Mouse (Mus musculus): ENCODE results near the gene Inpp4a. TPM values are rescaled to one million over a fixed set of nuclear protein-coding genes. Genes with fewer than 3 reads are reported as not detected.

Gene Inpp4a
- polyA plus RNA-seq (2012; rRNA removed) = 15.0 and 20.1 TPM in 2 replicates

GRCm38 (mm10) chr1:37299540-37300491 is at the start of gene Inpp4a:
Gene Inpp4a (plus strand): TSS chr1:37299865.

GRCm38 (mm10) chr1:37429366-37430296 is 130.0 kb downstream of the Inpp4a start, which contains the start of the genes Coa5 and Unc50:
Gene Coa5 (minus strand): TSS chr1:37430103.
Gene Unc50 (plus strand): TSS chr1:37430139.

Other genes with a start within 250 kb of the Inpp4a start
- gene Cnga3, start 85.4 kb upstream of the Inpp4a start, polyA plus RNA-seq (2012; rRNA removed) = 0.19 and 0.35 TPM in 2 replicates
- gene Coa5, start 130.2 kb downstream of the Inpp4a start, polyA plus RNA-seq (2012; rRNA removed) = 27.1 and 35.0 TPM in 2 replicates
- gene Unc50, start 130.3 kb downstream of the Inpp4a start, polyA plus RNA-seq (2012; rRNA removed) = 73.1 and 91.9 TPM in 2 replicates
- gene Mgat4a, start 241.2 kb downstream of the Inpp4a start, polyA plus RNA-seq (2012; rRNA removed) = 54.9 and 56.8 TPM in 2 replicates

Data from colon, adult 2 months (tissue).